Mouse (Mus musculus) inflammation-experienced regulatory T-cells, adult 6 months (primary cell): ENCODE data around the gene Lbh. TPM values are rescaled to one million over a fixed set of nuclear protein-coding genes. Genes with fewer than 3 reads are reported as not detected.

Experiments
- ATAC-seq: one replicate; pipeline ENCODE4 v1.8.0; 2017
- polyA plus RNA-seq, 3 experiments: library from polyadenylated mRNA; unstranded; fragments of 100-300 nt; shearing (Covaris generic); gene quantifications; one replicate each; pipeline ENCODE4 v1.2.1; 2017

Lbh gene
- polyA plus RNA-seq, result 10 to 100 TPM; 21.0 to 45.8 (median 30.0) TPM

DNA sequence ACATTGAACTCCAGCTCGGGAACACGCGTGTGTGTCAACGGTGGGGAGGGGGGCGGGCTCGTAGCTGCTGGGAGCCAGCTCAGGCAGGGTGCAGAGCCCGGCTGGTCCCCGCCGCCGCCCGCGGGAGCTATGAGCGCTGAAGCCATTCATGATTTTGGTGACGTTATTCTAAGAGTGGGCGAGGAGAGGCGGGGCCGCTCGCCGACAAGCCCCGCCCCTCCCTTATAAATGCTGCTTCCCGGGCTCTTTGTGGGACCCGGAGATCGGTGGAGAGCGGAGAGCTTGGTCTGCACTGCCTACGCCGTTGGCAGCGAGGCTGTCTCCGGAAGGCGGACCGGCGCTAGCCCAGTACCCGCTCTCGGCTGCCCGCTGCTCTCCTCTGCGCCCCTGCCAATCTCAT lies at the start of gene Lbh:
Gene Lbh (plus strand): TSS at position 253 of the 400 bp plus-strand sequence.
- peak; percentile 57 for ATAC-seq

DNA sequence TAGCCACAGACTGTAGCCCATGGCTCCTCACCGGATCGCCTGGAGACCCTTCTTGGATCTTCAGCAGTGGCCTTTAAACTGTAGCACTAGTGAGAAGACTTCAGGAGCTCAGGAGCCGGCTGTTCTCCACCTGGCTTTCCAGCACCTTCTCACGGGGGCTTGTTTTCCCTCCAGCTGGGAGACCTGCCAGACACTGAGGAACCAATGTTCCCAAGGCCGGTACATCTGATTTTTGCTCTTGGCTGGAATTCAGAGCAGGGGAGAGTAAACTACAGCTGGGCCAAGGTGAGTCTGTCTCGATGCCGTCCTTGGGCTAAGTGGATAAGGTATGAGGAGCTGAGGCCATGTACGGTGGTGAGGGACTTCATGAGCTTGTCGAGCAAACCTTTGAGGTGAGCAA lies 39.1 kb upstream of the Lbh start:
- no peak for ATAC-seq

DNA sequence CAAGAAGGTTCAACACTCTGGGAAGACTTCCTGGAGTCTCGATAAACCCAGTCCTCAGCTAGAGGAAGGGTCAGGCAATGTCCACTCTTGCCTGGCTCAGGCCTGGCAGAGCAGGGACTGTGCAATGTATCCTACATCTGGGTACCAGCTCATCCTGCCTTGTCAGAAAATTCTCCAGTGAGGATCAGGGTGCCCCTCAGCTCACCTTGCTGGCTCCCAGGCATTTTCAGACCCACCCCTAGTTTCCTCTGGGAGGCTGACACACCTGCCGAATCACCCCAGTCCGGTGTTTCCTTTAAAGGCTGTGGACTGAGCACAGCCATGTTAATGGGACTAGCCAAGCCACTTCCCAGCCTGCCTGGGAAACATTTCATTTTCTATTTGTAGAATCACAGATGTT lies 37.9 kb upstream of the Lbh start:
- no peak for ATAC-seq

DNA sequence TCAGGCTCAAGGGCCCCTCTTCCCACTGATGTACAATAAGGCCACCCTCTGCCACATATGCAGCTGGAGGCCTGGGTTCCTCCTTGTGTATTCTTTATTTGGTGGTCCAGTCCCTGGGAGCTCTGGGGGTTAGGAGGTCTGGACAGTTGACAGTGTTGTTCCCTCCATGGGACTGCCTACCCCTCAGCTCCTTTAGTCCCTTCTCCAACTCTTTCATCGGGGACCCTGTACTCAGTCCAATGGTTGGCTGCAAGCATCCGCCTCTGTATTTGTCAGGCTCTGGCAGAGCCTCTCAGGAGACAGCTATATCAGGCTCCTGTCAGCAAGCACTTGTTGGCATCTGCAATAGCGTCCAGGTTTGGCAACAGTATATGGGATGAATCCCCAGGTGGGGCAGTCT lies 37.1 kb upstream of the Lbh start:
- ATAC-seq, result no peak

DNA sequence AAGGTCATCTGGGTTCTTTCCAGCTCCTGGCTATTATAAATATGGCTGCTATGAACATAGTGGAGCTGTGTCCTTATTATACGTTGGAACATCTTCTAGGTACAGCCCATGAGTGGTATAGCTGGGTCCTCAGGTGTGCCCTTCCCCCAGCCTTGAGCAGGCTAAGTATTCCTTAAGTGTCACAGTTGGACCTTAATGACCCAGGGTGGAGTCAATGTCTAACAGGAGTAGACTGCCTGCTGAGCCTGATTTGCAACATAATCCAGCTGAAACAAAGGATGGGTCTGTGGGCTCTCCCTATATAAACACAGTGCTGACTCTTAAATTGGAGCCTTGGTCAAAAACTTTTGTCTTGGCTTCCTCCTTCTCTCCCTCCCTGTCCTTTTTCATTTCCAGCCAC lies 36.3 kb upstream of the Lbh start:
- no peak for ATAC-seq

DNA sequence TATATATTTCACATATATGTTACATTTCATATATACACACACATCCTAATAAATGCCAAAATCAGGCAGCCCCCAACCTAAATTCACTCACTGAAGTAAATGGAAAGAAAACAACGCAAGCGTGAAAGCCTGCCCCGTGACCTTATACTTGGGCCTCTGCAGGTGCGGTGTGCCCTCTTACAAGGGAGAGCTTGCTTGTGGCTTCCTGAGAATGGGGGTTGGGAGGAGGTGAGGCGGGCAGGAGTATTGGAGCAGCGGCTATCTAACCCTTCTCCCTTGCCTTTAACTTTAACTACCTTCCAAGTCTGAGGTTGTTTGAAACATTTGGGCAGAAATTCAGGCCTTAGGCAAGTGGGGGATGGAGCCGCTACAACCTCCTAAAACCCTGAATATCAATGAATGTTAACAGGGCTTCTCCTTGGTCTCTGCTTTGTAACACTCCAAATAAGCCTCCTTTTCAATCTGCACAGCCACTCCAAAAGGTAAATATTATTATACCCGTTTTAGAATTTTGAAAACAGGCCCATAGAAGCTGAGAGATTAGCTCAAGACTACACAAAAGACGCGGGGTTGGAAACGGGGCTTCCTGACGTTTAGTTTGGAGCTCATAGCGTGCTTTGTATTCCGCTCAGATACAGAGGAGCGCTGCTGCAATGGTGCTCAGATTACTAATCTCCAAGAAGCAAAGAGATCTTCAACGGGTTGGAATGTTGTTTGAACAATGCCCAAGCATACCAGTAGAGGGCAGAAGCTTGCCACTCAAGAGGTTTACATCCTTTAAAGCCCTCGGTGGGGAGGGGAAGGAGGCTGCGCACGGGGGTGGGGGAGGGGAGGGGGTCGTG lies 28.3 kb upstream of the Lbh start:
- ATAC-seq, result peak; percentile 76

DNA sequence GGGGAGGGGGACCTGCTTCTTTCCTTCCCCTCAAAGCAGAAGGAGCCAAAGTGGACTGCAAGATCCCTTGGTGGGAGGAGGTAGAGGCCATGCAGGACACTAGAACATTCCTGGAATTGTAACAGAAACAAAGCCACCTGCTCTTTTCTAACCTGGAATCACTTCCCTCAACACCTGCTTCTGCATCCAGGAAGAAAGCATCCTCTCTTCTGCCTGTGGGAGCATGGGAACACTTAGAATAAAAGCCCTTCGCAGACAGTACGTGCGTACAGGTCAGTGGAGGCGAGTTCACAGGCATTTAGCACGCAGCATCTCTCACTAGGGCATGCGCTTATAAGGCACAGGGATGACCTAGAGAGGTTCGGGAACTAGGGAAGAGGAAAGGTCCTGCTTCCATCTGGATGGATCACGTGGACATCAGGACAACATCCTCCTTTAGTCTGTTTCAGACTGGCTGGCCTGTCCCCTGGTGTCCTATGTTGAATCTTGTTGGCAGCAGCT lies 27.7 kb upstream of the Lbh start:
- ATAC-seq, result no peak

DNA sequence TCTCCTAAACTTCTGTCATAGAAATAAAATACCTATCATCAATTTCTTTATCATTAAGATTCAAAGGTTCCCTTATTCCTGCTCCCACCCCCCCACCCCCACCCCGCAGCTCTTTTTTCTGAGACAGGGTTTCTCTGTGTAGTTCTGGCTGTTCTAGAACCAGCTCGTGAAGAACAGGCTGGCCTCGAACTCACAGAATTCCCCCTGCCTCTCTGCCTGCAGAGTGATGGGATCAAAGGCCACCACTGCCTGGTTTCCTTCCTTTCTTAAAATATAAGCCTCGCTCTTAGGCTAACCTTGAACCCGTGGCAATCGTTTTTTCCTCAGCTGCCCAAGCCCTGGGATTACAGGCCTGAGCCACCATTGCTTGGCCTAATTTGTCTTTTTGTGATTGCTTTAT lies 26.5 kb upstream of the Lbh start:
- no peak for ATAC-seq

DNA sequence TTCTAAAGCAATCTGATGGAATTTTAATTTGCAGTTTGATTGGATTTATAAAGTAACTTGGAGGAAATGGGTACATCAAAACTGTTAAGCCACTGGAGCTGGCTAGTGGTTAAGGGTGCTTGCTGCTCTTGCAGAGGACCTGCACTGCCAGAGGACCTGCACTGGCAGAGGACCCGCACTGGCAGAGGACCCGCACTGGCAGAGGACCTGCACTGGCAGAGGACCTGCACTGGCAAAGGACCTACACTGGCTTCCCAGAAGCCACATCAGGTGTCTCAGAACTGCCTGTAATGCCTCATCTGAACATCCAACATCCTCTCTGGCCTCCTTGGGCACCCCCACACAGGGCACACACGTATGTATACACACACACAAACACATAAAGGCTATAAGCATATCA lies 22.6 kb upstream of the Lbh start:
- no peak for ATAC-seq

DNA sequence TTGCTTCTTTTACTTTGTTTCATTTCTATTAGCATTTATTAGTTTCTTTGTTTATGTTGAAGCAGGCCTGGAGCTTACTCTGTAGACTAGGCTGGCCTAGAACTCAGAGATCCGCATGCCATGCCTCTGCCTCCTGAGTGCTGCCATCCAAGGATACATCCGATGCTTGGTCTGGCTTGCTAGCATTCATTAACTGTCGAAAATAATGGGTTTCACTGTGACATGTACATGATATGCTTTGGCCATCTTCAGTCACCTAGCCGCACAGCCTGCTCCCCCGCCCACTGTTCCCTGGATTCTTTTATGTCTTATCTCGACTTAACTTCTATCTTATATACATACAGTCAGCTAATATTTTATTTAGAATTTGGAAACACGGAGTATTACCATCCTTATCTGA lies 21.0 kb upstream of the Lbh start:
- ATAC-seq, result no peak

DNA sequence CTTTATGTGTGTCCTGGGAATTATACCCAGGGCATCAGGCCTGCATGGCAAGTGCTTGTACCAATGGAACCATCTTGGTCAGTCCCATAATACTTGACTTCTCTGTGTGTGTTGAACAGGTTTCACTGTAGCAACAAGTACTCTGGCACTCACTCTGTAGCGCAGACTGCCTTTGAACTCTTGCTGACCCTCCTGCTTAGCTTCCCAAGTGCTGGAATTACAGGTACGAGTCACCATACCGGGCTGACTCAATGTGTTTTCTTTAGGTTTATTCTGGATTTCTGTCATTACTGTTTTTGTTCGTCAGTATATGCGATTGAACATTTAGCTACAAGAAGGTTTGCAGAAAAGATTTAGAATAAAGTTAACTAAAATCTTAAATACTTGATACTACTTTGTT lies 20.1 kb upstream of the Lbh start:
- no peak for ATAC-seq

DNA sequence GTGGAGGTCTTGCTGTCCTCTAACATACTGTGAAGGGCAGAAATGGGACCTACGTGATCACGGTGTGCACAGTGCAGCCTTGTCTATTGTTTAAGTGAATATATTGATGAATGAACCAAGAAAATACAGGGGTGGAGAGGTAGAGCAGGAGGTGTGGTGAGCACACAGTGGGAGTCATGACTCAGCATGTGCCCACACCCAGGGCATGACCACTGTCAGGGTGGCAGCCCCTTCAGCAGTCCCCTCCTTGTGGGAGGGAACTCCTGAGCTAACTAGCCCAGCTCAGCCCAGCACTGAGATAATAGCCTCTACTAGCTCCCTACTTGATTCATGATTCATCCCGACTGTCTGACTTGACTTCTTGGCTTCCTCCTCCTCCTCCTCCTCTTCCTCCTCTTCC lies 19.3 kb upstream of the Lbh start:
- no peak for ATAC-seq

DNA sequence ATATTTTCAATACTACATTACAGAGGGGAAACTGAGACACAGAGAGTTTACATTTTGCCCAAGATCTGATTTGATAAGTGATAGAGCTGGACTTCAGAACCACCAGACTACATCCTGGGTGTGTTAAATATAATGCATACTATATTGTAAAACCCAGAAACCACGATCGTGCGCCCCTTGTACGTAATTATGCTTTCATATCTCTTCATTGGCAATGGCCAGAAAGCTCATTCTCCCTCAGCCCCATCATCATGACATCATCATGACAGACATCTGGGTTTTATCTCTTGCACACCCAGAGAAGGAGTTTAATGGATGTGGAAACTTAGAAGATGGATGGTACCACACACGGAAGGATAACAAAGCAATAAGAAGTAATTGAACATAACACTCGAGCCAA lies 17.1 kb upstream of the Lbh start:
- ATAC-seq, result no peak

DNA sequence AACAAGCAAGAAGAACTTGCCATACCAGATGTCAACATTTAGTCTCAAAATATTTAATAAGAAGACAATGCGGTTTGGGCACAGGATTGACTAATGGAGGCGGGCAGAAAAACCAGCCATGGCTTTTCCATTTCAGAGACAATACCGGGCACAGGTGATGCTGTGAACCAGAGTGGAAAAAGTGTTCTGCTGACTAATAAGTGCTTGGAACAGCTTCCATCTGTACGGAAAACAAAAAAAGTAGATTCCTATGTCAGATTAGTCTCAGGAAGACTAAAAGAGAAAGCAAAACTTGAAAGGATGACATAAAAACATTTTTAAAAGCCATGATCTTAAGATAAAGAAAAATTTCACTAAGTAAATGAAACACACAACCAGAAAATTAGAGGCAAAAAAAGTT lies 16.4 kb upstream of the Lbh start:
- ATAC-seq, result peak; percentile 61

DNA sequence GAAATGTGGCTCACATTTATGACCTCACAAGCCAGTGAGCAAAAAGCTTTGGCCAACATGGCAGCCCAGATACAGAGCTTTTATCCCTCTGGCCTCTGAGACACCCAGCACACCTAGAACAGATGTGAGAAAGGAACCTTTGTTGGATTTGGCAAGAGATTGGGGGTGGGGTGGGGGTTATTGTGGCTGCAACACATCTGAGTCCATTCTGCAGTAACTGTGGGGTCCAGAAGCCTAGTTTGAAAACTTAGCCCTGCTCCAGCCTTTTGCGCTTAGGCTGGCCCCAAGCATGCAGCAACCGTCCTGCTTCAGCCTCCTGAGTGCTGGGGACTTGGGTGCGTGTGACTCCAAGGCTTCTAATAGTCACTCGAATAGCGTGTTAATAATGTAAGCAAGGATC lies 14.8 kb upstream of the Lbh start:
- no peak for ATAC-seq

DNA sequence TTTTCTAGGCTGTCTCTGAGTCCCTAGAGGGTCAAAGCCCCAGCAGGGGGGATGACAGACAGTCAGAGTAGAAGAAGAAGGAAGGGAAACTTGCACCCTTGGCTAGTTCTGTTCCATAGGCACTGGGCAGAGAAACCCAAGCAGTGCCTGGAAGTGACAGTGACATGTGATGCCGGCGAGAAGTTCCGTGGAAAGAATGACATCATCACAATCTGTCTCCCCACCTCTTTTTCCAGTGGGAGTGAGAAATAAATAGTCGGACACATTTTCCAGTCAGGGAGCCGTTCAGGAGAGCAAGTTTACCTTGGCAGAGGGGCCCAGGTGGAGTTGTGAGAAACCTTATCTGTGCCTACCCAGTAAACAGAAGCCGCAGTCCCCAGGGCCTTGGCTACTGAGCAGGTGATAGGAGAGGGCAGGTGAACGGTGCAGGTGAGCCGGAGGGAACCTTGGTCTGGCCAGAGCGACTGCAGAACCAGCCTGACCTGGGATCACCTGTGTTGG lies 14.1 kb upstream of the Lbh start:
- ATAC-seq, result peak; percentile 24

DNA sequence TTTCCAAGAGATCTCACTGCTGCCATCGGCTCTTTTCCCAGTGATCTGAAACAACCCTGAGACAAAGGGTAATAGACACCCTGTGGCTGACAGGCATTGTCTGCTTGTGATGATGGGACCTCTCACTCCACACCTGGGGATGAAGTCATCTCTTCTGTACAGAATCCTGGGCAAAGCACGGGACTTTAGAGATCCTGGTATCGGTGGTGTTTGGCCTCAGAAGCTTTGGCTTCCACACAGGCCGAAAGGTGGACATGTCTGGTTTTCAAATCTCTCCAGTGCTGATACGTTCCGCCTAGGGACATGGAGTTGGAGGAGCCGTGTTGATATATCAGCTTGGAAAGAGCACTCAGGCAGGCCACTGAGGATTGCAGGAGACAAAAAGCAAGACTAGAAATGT lies 13.2 kb upstream of the Lbh start:
- no peak for ATAC-seq

DNA sequence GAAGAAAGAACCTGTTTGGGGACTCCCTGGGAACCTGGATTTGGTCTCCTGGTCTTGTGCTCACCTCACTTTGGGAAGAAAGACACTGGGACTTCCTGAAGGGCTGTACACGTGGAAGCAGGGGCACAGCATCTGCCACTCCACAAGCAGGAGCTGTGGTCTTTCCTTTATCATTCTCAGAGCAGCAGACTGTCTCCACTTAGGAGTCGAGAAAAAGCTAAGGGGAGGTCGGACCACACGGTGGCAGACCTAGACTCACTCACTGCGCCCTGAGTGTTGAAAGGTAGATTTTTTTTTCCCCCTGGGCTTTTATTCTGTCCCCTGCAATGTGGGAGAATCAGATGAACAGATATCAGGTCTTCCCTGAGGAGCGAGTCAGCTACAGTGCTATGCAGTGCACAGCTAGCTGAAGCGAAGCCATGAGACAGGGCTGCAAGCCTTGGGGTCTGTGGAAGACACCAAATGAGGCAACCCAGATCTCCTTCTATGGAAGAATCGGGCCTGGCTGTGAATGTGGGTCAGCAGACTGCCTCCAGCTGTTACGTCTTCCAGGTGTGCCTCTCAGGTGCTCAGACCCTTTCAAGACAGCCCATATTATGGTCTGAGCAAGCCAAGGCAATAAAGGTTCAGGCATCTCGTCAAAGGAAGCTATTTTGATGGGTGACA lies 11.7 kb upstream of the Lbh start:
- ATAC-seq, result no peak

DNA sequence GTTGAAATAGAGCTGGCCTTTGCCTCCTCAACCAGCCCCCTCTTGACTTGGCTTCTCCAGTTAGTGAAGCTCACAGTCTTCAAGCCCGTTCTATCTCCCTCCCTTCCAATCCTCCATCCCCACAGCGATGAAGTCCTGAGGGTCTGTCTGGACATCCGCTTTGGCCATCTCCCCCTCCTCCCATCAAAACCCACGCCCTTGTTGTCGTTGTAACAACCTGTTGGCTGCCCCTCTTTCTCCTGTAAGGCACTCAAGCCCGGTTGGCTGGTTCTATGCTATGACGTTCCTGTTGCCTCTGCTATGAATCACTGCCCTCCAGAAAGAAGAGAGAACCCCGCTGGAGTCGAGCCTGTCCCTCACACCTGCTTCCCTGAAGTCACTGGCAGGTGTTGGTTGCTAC lies 10.9 kb upstream of the Lbh start:
- no peak for ATAC-seq

DNA sequence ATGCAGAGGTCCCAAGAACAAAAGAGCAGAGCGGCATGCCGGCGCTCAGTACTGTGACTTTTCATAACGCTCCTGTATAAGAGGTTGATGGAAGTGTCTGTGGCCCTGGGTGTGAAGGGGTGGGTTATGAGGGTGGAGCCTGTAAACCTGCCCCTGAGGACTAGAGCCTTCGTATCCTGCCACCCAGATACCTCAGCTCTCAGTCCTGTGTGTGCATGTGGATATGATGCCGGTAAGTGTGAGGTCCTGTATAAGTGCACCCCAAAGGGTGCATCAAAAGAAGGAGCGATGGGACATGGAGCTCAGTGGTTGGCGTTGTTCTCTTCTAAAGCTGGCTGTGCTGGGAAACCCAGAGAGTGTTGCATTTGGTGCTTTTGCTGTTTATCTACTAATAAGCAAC lies 10.3 kb upstream of the Lbh start:
- ATAC-seq, result no peak

DNA sequence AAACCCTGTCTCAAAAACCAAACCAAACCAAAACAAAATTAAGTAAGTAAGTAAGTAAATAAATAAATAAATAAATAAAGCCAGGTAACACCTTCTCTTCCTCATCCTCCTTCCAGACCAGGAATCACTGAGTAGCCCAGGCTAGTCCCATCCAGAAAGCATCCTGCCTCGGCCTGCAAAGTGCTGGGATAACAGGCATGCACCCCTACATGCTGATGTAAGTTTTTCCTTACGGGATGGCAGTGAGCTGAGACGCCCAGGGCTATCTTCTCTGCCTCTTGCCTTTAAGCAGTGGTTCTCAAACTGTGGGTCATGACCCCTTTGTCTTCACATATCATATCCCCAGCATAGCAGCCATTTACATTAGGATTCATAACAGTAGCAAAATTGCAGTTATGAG lies 9.5 kb upstream of the Lbh start:
- no peak for ATAC-seq

DNA sequence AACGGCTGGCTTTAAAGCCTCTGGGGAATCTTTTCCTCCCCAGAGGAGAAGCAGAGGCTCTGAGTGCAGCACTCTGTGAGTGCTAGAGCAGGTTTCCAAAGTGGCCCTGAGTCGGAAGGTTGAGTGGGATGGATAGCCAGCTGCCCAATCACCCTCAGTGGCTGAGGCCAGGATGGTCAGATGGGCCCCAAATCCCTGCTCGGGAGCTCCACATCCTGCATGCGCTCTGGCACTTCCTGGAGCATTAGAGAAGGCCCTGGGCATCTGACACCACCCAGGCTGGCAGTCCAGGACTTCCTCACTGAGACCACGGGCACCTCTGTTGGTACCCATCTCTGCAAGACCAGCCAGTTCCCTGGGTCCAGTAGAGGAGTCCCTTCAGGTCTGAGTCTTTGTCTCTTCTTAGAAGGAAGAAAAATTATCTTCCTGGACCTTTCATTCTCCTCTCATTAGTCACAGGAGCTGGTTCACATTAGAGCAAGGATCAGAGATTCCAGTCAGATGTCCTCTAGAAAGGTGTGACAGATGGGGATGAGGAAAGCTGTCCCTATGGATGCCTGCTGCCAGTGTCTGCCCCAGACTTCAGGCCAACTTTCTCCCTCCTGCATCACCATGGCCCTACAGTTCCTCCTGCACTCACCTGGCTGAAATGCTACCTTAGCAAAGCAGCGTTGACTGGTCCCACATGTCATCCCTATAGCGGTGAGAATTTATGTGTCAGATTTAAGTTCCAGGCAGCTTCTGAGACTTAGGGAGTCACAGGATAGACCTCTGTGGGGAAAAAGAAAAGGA lies 8.8 kb upstream of the Lbh start:
- no peak for ATAC-seq

DNA sequence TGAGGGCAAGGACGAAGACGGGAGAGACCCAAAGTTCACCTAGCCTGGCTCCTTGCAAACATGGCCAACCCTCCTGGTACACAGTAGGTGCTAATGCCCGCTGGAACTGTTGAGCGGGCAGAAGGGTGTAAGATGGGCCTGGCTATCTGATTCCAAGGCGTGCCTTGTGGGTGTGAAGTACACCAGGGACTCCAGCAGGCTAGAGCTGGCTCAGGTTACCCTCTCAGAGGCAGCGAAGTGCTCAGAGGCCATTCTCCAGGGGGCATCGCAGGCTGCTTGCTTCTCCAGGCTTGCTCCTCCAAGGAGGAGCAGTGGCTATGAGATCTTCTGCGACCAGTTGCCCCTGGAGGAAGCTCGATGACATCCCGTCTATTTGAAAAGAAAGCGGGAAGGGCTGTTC lies 6.8 kb upstream of the Lbh start:
- no peak for ATAC-seq
